Mouse (Mus musculus): ENCODE results near the gene B3gat2. TPM values are rescaled to one million over a fixed set of nuclear protein-coding genes. Genes with fewer than 3 reads are reported as not detected.

Gene B3gat2
- polyA plus RNA-seq (2012; ENCODE audit: low replicate concordance): 0.06 TPM in 1 of 2 replicates, not detected in the other

GRCm38 (mm10) chr1:23761502-23762135, at the start of gene B3gat2:
TSS of gene B3gat2 (plus strand) at chr1:23761753.

Other genes starting within 250 kb of the B3gat2 start
- gene Smap1, start 160.6 kb downstream of the B3gat2 start, polyA plus RNA-seq (2012; ENCODE audit: low replicate concordance): 22.1 and 22.3 TPM in 2 replicates
- gene Sdhaf4, start 243.9 kb downstream of the B3gat2 start, polyA plus RNA-seq (2012; ENCODE audit: low replicate concordance): 0.73 TPM in 1 of 2 replicates, not detected in the other